Mouse (Mus musculus) MEL (cell line): ENCODE results near the gene Foxk2.

Experiments used
- CTCF ChIP-seq, 3 experiments: IDR thresholded peaks in 2 of 3; conservative IDR thresholded peaks in 1 of 3; 2 replicates each; pipeline ENCODE4 v1.5.1; 2011 to 2012; ENCODE audit warnings: low read length in 3 of 3, low read depth in 2 of 3, mild to moderate bottlenecking in 2 of 3, improper control_type of control experiment in 1 of 3, inconsistent platforms in 1 of 3, mixed read lengths in 1 of 3, moderate library complexity in 1 of 3; ENCODE audit not compliant: control insufficient read depth in 1 of 3, insufficient read depth in 1 of 3, poor library complexity in 1 of 3, severe bottlenecking in 1 of 3
- MAZ ChIP-seq: IDR thresholded peaks from 2 replicates; pipeline ENCODE4 v1.6.1; 2012; ENCODE audit warnings: low read depth, mild to moderate bottlenecking, inconsistent platforms, low read length, improper control_type of control experiment
- MXI1 ChIP-seq: IDR thresholded peaks from 2 replicates; pipeline ENCODE4 v1.6.1; 2011; ENCODE audit warnings: mild to moderate bottlenecking, low read depth, low read length, improper control_type of control experiment
- POLR2A ChIP-seq, 2 experiments: IDR thresholded peaks; 2 replicates each; pipeline ENCODE4 v1.6.1; 2011 to 2012; ENCODE audit warnings: low read length in 2 of 2, mild to moderate bottlenecking in 2 of 2, control low read depth in 1 of 2, improper control_type of control experiment in 1 of 2, low read depth in 1 of 2, moderate library complexity in 1 of 2; ENCODE audit not compliant: control insufficient read depth in 1 of 2, insufficient read depth in 1 of 2, poor library complexity in 1 of 2
- USF1 ChIP-seq: IDR thresholded peaks from 2 replicates; pipeline ENCODE4 v1.6.1; 2014; ENCODE audit warnings: low read depth, mild to moderate bottlenecking, inconsistent platforms, low read length, improper control_type of control experiment, moderate library complexity
- ZC3H11A ChIP-seq: IDR thresholded peaks from 2 replicates; pipeline ENCODE4 v1.6.1; 2012; ENCODE audit warnings: low read depth, mild to moderate bottlenecking, inconsistent platforms, low read length, improper control_type of control experiment

DNA sequence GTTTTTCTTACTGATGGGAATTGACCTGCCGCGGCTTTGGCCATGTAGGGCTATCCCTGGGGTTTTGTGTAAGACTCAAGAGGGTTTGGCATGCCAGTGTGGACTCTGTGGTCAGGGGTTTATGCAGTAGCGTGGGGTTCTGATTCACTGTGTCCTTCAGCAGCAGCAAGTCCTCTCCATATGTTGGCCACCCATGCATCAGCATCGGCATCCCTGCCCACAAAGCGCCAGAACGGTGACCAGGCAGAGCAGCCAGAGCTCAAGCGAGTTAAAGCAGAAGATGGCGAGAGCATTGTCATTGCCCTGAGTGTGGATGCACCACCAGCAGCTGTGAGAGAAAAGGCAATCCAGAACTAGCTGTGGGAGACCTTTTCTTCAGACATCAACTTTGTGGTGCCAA, 46.8 kb downstream of the Foxk2 start:
- TF ChIP-seq CTCF (IDR thresholded peaks at IDR 0.05 in 2 of 3, conservative IDR thresholded peaks at IDR 0.05 in 1 of 3; ENCODE audit: control insufficient read depth in 1 of 3, insufficient read depth in 1 of 3, low read depth in 2 of 3, low read length in 3 of 3, poor library complexity in 1 of 3, severe bottlenecking in 1 of 3), result no peak
- no peak for TF ChIP-seq ZC3H11A
- TF ChIP-seq POLR2A (IDR thresholded peaks at IDR 0.05; ENCODE audit: control insufficient read depth in 1 of 2, insufficient read depth in 1 of 2, low read depth in 1 of 2, low read length in 2 of 2, poor library complexity in 1 of 2), result no peak
- no peak for TF ChIP-seq MXI1
- no peak for TF ChIP-seq USF1
- TF ChIP-seq MAZ, result no peak
